Mouse (Mus musculus) neural tube, embryonic 10.5 days (tissue): ENCODE measurements around the gene Ppp1r1a.

Experiments
- DNase-seq: peaks from one replicate; pipeline ENCODE4 v3.0.0-alpha.2; 2017; ENCODE audit warnings: low spot score; ENCODE audit errors: extremely low spot score

The Ppp1r1a gene

GRCm38 (mm10) chr15:103537822-103538213 is at the start of gene Ppp1r1a:
TSS of gene Ppp1r1a (minus strand) at chr15:103538003.
- DNase-seq = peak; percentile 78

GRCm38 (mm10) chr15:103585876-103586275 is 48.1 kb upstream of the Ppp1r1a start:
- no peak for DNase-seq

- no peak for DNase-seq
These were observed 27.2 kb upstream of the Ppp1r1a start, which contains the start of gene Glycam1 for GRCm38 (mm10) chr15:103564981-103565380. TSS of gene Glycam1 (minus strand) at chr15:103565081.

- no peak for DNase-seq
These were observed 14.4 kb upstream of the Ppp1r1a start for GRCm38 (mm10) chr15:103552096-103552690.

GRCm38 (mm10) chr15:103551053-103551452 is 13.2 kb upstream of the Ppp1r1a start:
- DNase-seq = no peak

- DNase-seq = no peak
These were observed 11.7 kb upstream of the Ppp1r1a start for GRCm38 (mm10) chr15:103549475-103549874.

- peak; percentile 8 for DNase-seq
These were observed 10.2 kb upstream of the Ppp1r1a start for GRCm38 (mm10) chr15:103547983-103548382.

- DNase-seq = no peak
These were observed 4.7 kb upstream of the Ppp1r1a start for GRCm38 (mm10) chr15:103542526-103542925.

GRCm38 (mm10) chr15:103540646-103541045 is 2.8 kb upstream of the Ppp1r1a start:
- peak; percentile 9 for DNase-seq

GRCm38 (mm10) chr15:103539259-103539658 is 1.5 kb upstream of the Ppp1r1a start:
- DNase-seq = peak; percentile 19

- DNase-seq = peak; percentile 50
These were observed 587 bp downstream of the Ppp1r1a start for GRCm38 (mm10) chr15:103537011-103537821.

- no peak for DNase-seq
These were observed 1.3 kb downstream of the Ppp1r1a start for GRCm38 (mm10) chr15:103536456-103536855.

- no peak for DNase-seq
These were observed 2.0 kb downstream of the Ppp1r1a start for GRCm38 (mm10) chr15:103535786-103536185.

- DNase-seq = no peak
These were observed 2.8 kb downstream of the Ppp1r1a start for GRCm38 (mm10) chr15:103535030-103535429.

- DNase-seq = no peak
These were observed 3.7 kb downstream of the Ppp1r1a start for GRCm38 (mm10) chr15:103534054-103534620.

GRCm38 (mm10) chr15:103530372-103530771 is 7.4 kb downstream of the Ppp1r1a start:
- DNase-seq = peak; percentile 62

- DNase-seq = no peak
These were observed 14.6 kb downstream of the Ppp1r1a start for GRCm38 (mm10) chr15:103523156-103523555.

- DNase-seq = no peak
These were observed 15.2 kb downstream of the Ppp1r1a start for GRCm38 (mm10) chr15:103522458-103523099.

GRCm38 (mm10) chr15:103519386-103520378 is 18.1 kb downstream of the Ppp1r1a start:
- peak; percentile 63 for DNase-seq

GRCm38 (mm10) chr15:103518600-103519385 is 19.0 kb downstream of the Ppp1r1a start:
- DNase-seq = peak; percentile 55
